Mouse (Mus musculus) bone marrow macrophage, adult 2 months (primary cell): ENCODE results near the gene Gm3435.

Source experiments
- CTCF ChIP-seq: IDR thresholded peaks from 2 replicates; pipeline ENCODE4 v1.5.1; 2012; ENCODE audit warnings: low read depth, mild to moderate bottlenecking, low read length, moderate library complexity
- POLR2A ChIP-seq: IDR thresholded peaks from 2 replicates; pipeline ENCODE4 v1.6.1; 2012; ENCODE audit warnings: mild to moderate bottlenecking, low read depth, low read length, borderline replicate concordance

DNA sequence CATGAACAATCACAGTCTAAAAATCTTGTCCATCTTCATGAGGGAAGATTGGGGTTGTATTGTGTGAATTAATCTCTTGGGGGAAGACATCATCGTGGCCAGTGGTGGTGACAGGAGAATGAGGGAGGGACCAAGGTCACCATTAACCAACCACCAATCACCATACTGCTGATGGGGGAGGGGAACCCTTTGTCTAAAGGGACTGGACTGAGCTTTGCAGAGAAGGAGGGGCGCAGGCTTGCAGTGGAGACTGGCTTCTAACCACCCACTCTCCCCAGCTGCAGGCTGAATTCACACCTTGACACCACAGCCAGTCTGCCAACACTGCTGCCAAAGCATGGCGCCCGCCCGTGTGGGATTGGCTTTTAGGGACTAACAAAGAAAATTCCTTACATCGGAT lies 56.1 kb downstream of the Gm3435 start:
- TF ChIP-seq CTCF: no peak
- TF ChIP-seq POLR2A: no peak
